Mouse (Mus musculus) lung, postnatal 0 days (tissue): ENCODE data around the gene Cpd. TPM values are rescaled to one million over a fixed set of nuclear protein-coding genes. Genes with fewer than 3 reads are reported as not detected.

Source experiments
- ATAC-seq: fragments of 200-750 bp; cut with Nextera tagmentation; 2 replicates; pipeline ENCODE4 v1.8.0; 2017; ENCODE audit warnings: moderate library complexity
- DNase-seq: peaks from one replicate; pipeline ENCODE4 v3.0.0-alpha.2; 2016; ENCODE audit warnings: low spot score
- H3K27ac ChIP-seq: fragments of 300-500 bp; sonication (generic); 2 replicates; pipeline ENCODE4 v1.5.1; 2014; ENCODE audit warnings: antibody characterized with exemption, mild to moderate bottlenecking, low read length, mixed read lengths
- H3K27me3 ChIP-seq: fragments of 300-500 bp; sonication (generic); replicated peaks from 2 replicates; pipeline ENCODE4 v1.6.1; 2014; ENCODE audit warnings: low read length, mixed read lengths; ENCODE audit not compliant: insufficient read depth
- H3K36me3 ChIP-seq: fragments of 300-500 bp; sonication (generic); 2 replicates; pipeline ENCODE4 v1.6.1; 2014; ENCODE audit warnings: low read length, mixed read lengths; ENCODE audit not compliant: insufficient read depth
- H3K4me1 ChIP-seq: fragments of 300-500 bp; sonication (generic); 2 replicates; pipeline ENCODE4 v1.6.1; 2014; ENCODE audit warnings: antibody characterized with exemption, low read depth, low read length, mixed read lengths; ENCODE audit not compliant: insufficient read depth
- H3K4me2 ChIP-seq: fragments of 300-500 bp; sonication (generic); replicated peaks from 2 replicates; pipeline ENCODE4 v1.6.1; 2014; ENCODE audit warnings: low read depth, mild to moderate bottlenecking, low read length, moderate library complexity, mixed read lengths
- H3K4me3 ChIP-seq: fragments of 300-500 bp; sonication (generic); 2 replicates; pipeline ENCODE4 v1.5.1; 2014; ENCODE audit warnings: low read depth, low read length
- H3K9ac ChIP-seq: fragments of 300-500 bp; sonication (generic); replicated peaks from 2 replicates; pipeline ENCODE4 v1.6.1; 2014; ENCODE audit warnings: low read depth, mild to moderate bottlenecking
- H3K9me3 ChIP-seq: fragments of 300-500 bp; sonication (generic); 2 replicates; pipeline ENCODE4 v1.6.1; 2016; ENCODE audit warnings: low read length, mixed read lengths
- CTCF ChIP-seq: IDR thresholded peaks from 2 replicates; pipeline ENCODE4 v1.5.1; 2016; ENCODE audit warnings: antibody characterized with exemption, mild to moderate bottlenecking
- EP300 ChIP-seq: IDR thresholded peaks from 2 replicates; pipeline ENCODE4 v1.6.1; 2016; ENCODE audit warnings: antibody characterized with exemption, mild to moderate bottlenecking, control low read depth
- WGBS: fragments of 180-500 bp; shearing (Covaris S2); extraction: QIAGEN DNeasy Blood & Tissue Kit; methylation state at CpG from one replicate; pipeline ENCODE4 v1.1.7; 2014; 5-methylcytosine and 5-hydroxymethylcytosine counted together
- polyA plus RNA-seq: library from polyadenylated mRNA; unstranded; fragments of >200 nt; fragmentation: Nextera tagmentation; extraction: Ambion mirVana; gene quantifications from 2 replicates; pipeline ENCODE4 v1.2.1, GENCODE M21; 2015

Cpd gene
- polyA plus RNA-seq, 1 experiment from 2014 or later = 15.7 TPM

GRCm38 (mm10) chr11:76763053-76763740 lies 83.6 kb downstream of the Cpd start, which contains the start of gene Gosr1:
TSS of gene Gosr1 (minus strand) at chr11:76763579.
- ATAC-seq (peak; percentile 99), DNase-seq (peak; percentile 98)
- under 1% methylated on average over 28 of the region's 28 CpGs for WGBS
- Histone ChIP-seq H3K27me3 (no peaks in the 10 kb centered on the region), H3K4me3 (peak within 1 kb of the TSS; percentile 67), H3K36me3 (0 out of 2 replicates have a peak, but pooled peaks cover 3% of the 10 kb centered on the region), H3K4me1 (no peaks in the 10 kb centered on the region), H3K9me3 (no peaks in the 10 kb centered on the region), H3K4me2 (peak within 1 kb of the TSS; percentile 60), H3K9ac (peak within 1 kb of the TSS; percentile 95), H3K27ac (peak within 1 kb of the TSS; percentile 87)
- TF ChIP-seq EP300 = no peak; the same call in 1 of the 2 replicates
- peak; percentile 97 for TF ChIP-seq CTCF

- H3K4me3 ChIP-seq = no peak overlapping the region
Observed at GRCm38 (mm10) chr11:76752276-76752675, 94.5 kb downstream of the Cpd start.

DNA sequence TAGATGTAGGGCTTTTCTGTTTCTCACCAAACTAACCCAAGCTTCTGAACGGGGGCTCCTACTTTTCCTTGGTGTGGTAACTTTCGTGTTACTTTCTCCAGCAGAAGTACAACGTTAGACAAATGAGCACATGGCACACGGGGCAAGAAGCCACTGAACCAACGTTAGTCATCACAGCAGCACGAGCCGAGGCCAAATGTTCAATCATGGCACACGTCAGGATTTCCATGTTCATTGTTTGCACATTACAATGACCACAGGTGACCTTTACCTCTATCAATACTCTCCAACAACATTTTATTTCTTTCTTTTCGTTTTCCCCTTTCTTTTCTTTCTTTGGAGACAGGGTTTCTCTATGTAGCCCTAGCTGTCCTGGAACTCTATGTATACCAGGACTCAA lies 98.0 kb downstream of the Cpd start:
- peaks cover 32% of the 10 kb centered on the region for H3K36me3 ChIP-seq
- no peak for ATAC-seq

More at GRCm38 (mm10) chr11:76752276-76752675, 94.5 kb downstream of the Cpd start:
- TF ChIP-seq EP300 (no peak), CTCF (no peak)
- Histone ChIP-seq H3K9ac (no peak overlapping the region), H3K27ac (no peak overlapping the region), H3K4me1 (no peaks in the 10 kb centered on the region), H3K36me3 (peaks cover 20% of the 10 kb centered on the region), H3K27me3 (no peaks in the 10 kb centered on the region), H3K9me3 (no peaks in the 10 kb centered on the region), H3K4me2 (no peak overlapping the region)
- DNase-seq (no peak), ATAC-seq (no peak)
- 83% methylated on average over 3 of the region's 3 CpGs for WGBS

GRCm38 (mm10) chr11:76745921-76746320 lies 100.9 kb downstream of the Cpd start:
- Histone ChIP-seq H3K4me3 (no peak overlapping the region), H3K36me3 (peaks cover 33% of the 10 kb centered on the region), H3K4me1 (no peaks in the 10 kb centered on the region), H3K27ac (no peak overlapping the region), H3K9me3 (no peaks in the 10 kb centered on the region), H3K4me2 (no peak overlapping the region), H3K27me3 (no peaks in the 10 kb centered on the region), H3K9ac (no peak overlapping the region)
- DNase-seq (no peak), ATAC-seq (no peak)
- TF ChIP-seq EP300 = no peak
- TF ChIP-seq CTCF = peak; percentile 27; the same call in 1 of the 2 replicates
- WGBS = 84% methylated on average over 1 of the region's 1 CpGs

More for the DNA sequence above, 98.0 kb downstream of the Cpd start:
- Histone ChIP-seq H3K9me3 (no peaks in the 10 kb centered on the region), H3K4me1 (no peaks in the 10 kb centered on the region), H3K27ac (no peak overlapping the region), H3K4me3 (no peak overlapping the region), H3K4me2 (no peak overlapping the region), H3K27me3 (no peaks in the 10 kb centered on the region), H3K9ac (no peak overlapping the region)
- no peak for TF ChIP-seq EP300
- TF ChIP-seq CTCF = no peak
- no peak for DNase-seq
- 91% methylated on average over 9 of the region's 9 CpGs for whole genome bisulfite sequencing

GRCm38 (mm10) chr11:76744550-76744949 lies 102.3 kb downstream of the Cpd start:
- 57% methylated on average over 7 of the region's 7 CpGs for WGBS
- peaks cover 27% of the 10 kb centered on the region; the same call in 1 of the 2 replicates for H3K36me3 ChIP-seq
- peak; percentile 68 for TF ChIP-seq CTCF
- no peak for TF ChIP-seq EP300
- ATAC-seq (no peak), DNase-seq (peak; percentile 43)
- H3K27me3 ChIP-seq = no peaks in the 10 kb centered on the region
- no peak overlapping the region for H3K9ac ChIP-seq
- no peak overlapping the region for H3K4me3 ChIP-seq
- no peaks in the 10 kb centered on the region for H3K4me1 ChIP-seq
- H3K27ac ChIP-seq = no peak overlapping the region
- H3K9me3 ChIP-seq = no peaks in the 10 kb centered on the region
- H3K4me2 ChIP-seq = no peak overlapping the region

DNA sequence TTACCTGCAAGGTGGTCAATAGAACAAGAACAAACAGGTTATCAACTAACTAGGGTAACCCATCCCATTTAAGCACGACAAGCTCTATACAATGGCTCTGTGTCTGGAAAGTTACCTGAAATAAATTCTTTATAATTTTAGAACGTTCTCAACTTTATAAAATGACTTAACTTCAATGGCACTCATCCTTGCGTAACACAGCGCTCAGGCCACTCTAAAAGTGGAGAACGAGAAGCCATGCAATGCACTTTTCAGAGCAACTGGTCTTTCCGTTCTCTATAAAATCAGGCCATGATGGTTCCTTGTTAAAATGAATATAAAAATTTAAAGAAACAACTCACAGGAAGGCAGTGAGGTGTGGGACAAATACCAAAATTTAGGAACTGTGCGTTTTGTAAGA lies 104.3 kb downstream of the Cpd start:
- H3K27ac ChIP-seq = no peak overlapping the region
- H3K36me3 ChIP-seq = peaks cover 20% of the 10 kb centered on the region; the same call in 1 of the 2 replicates
- ATAC-seq = no peak; the same call in 1 of the 2 replicates
- H3K4me2 ChIP-seq = no peak overlapping the region
- no peaks in the 10 kb centered on the region for H3K27me3 ChIP-seq
- peak; percentile 60 for DNase-seq
- H3K9me3 ChIP-seq = no peaks in the 10 kb centered on the region
- H3K9ac ChIP-seq = no peak overlapping the region
- no peaks in the 10 kb centered on the region for H3K4me1 ChIP-seq
- H3K4me3 ChIP-seq = no peak overlapping the region
- no peak for TF ChIP-seq EP300
- TF ChIP-seq CTCF = no peak
- 70% methylated on average over 7 of the region's 7 CpGs for WGBS
